Mouse (Mus musculus): ENCODE measurements at regions not wholly inside any gene's neighbourhood (a gene's known extent, or its start where the extent isn't known, plus 50 kb on each side); places are given as distances from the start of the nearest gene placed in this dataset.

- no peak for ATAC-seq (ENCODE audit: poor library complexity, severe bottlenecking)
These were observed 74.0 kb upstream of the Ppara start for GRCm38 (mm10) chr15:85660528-85661392.

- no peak for ATAC-seq (ENCODE audit: poor library complexity, severe bottlenecking)
These were observed 73.4 kb upstream of the Ppara start for GRCm38 (mm10) chr15:85661393-85661690.

GRCm38 (mm10) chr15:85661771-85662170 is 73.0 kb upstream of the Ppara start:
- no peak for ATAC-seq (ENCODE audit: poor library complexity, severe bottlenecking)

- no peak for ATAC-seq (ENCODE audit: poor library complexity, severe bottlenecking)
These were observed 72.5 kb upstream of the Ppara start for GRCm38 (mm10) chr15:85662271-85662670.

GRCm38 (mm10) chr15:85662673-85663072 is 72.1 kb upstream of the Ppara start:
- ATAC-seq (ENCODE audit: poor library complexity, severe bottlenecking), result no peak

- ATAC-seq (ENCODE audit: poor library complexity, severe bottlenecking), result no peak
These were observed 70.9 kb upstream of the Ppara start for GRCm38 (mm10) chr15:85663757-85664431.

- ATAC-seq (ENCODE audit: poor library complexity, severe bottlenecking), result no peak
These were observed 70.4 kb upstream of the Ppara start for GRCm38 (mm10) chr15:85664432-85664828.

- ATAC-seq (ENCODE audit: poor library complexity, severe bottlenecking), result no peak
These were observed 69.5 kb upstream of the Ppara start for GRCm38 (mm10) chr15:85665181-85665821.

- ATAC-seq (ENCODE audit: poor library complexity, severe bottlenecking), result no peak
These were observed 68.3 kb upstream of the Ppara start for GRCm38 (mm10) chr15:85666496-85666895.

- ATAC-seq (ENCODE audit: poor library complexity, severe bottlenecking), result no peak
These were observed 67.4 kb upstream of the Ppara start for GRCm38 (mm10) chr15:85667381-85667791.

GRCm38 (mm10) chr15:85667906-85668590 is 66.7 kb upstream of the Ppara start:
- ATAC-seq (ENCODE audit: poor library complexity, severe bottlenecking), result no peak

GRCm38 (mm10) chr15:85668871-85669651 is 65.7 kb upstream of the Ppara start:
- ATAC-seq (ENCODE audit: poor library complexity, severe bottlenecking), result no peak

GRCm38 (mm10) chr15:85669652-85670175 is 65.1 kb upstream of the Ppara start:
- 0 out of 2 replicates have a peak, but pooled peaks have one; percentile 17 for ATAC-seq (ENCODE audit: poor library complexity, severe bottlenecking)

- ATAC-seq (ENCODE audit: poor library complexity, severe bottlenecking), result peak; percentile 28
These were observed 64.5 kb upstream of the Ppara start for GRCm38 (mm10) chr15:85670176-85670788.

GRCm38 (mm10) chr15:85670789-85671700 is 63.7 kb upstream of the Ppara start:
- ATAC-seq (ENCODE audit: poor library complexity, severe bottlenecking), result 0 out of 2 replicates have a peak, but pooled peaks have one; percentile 4

GRCm38 (mm10) chr15:85671701-85672191 is 63.0 kb upstream of the Ppara start:
- ATAC-seq (ENCODE audit: poor library complexity, severe bottlenecking), result peak; percentile 13; the same call in 1 of the 2 replicates

- no peak for ATAC-seq (ENCODE audit: poor library complexity, severe bottlenecking)
These were observed 62.4 kb upstream of the Ppara start for GRCm38 (mm10) chr15:85672376-85672775.

GRCm38 (mm10) chr15:85672931-85673330 is 61.9 kb upstream of the Ppara start:
- ATAC-seq (ENCODE audit: poor library complexity, severe bottlenecking), result no peak
